Mouse (Mus musculus) spleen, adult 2 months (tissue): ENCODE data around the gene Pgap2. TPM values are rescaled to one million over a fixed set of nuclear protein-coding genes. Genes with fewer than 3 reads are reported as not detected.

ENCODE experiments used
- DNase-seq, 2 experiments: peaks; one replicate each; pipeline versions ENCODE4 v3.0.0 to v3.0.0-alpha.2; 2012 to 2021; ENCODE audit warnings: low spot score in 2 of 2, low read depth in 1 of 2
- H3K27ac ChIP-seq: fragments of 200-500 bp; 2 replicates; pipeline ENCODE4 v1.5.1; 2012; ENCODE audit warnings: low read length, inconsistent platforms; ENCODE audit not compliant: insufficient read depth
- H3K27me3 ChIP-seq: fragments of 200-500 bp; 2 replicates; pipeline ENCODE4 v1.6.1; 2012; ENCODE audit warnings: mild to moderate bottlenecking, moderate library complexity, low read length, inconsistent platforms; ENCODE audit not compliant: control insufficient read depth, insufficient read depth
- H3K36me3 ChIP-seq: fragments of 200-500 bp; 2 replicates; pipeline ENCODE4 v1.6.1; 2012; ENCODE audit warnings: mild to moderate bottlenecking, low read length, inconsistent platforms; ENCODE audit not compliant: control insufficient read depth, insufficient read depth
- H3K4me1 ChIP-seq: fragments of 200-500 bp; 2 replicates; pipeline ENCODE4 v1.6.1; 2011; ENCODE audit warnings: inconsistent platforms; ENCODE audit not compliant: control insufficient read depth, insufficient read depth, insufficient read length
- H3K4me3 ChIP-seq: fragments of 200-500 bp; 2 replicates; pipeline ENCODE4 v1.5.1; 2011; ENCODE audit warnings: mild to moderate bottlenecking, inconsistent platforms; ENCODE audit not compliant: insufficient read depth, insufficient read length; ENCODE audit errors: extremely low read depth
- CTCF ChIP-seq: fragments of 200-500 bp; IDR thresholded peaks from 2 replicates; pipeline ENCODE4 v1.5.1; 2011; ENCODE audit warnings: mild to moderate bottlenecking, inconsistent platforms; ENCODE audit not compliant: insufficient read depth, insufficient read length, insufficient replicate concordance; ENCODE audit errors: extremely low read depth
- POLR2A ChIP-seq: fragments of 200-500 bp; IDR thresholded peaks from 2 replicates; pipeline ENCODE4 v1.6.1; 2011; ENCODE audit warnings: low read depth, low read length, inconsistent platforms
- WGBS: fragments of 180-500 bp; shearing (Covaris S2); methylation state at CpG from one replicate; pipeline ENCODE4 v1.1.7; 2018; 5-methylcytosine and 5-hydroxymethylcytosine counted together
- polyA plus RNA-seq: library from polyadenylated mRNA; depleted of rRNA; stranded (reverse); fragments of >200 nt; gene quantifications from 2 replicates; pipeline ENCODE4 v1.2.3, GENCODE M21; 2012

Gene Pgap2
- polyA plus RNA-seq, 1 experiment = 57.8 TPM

DNA sequence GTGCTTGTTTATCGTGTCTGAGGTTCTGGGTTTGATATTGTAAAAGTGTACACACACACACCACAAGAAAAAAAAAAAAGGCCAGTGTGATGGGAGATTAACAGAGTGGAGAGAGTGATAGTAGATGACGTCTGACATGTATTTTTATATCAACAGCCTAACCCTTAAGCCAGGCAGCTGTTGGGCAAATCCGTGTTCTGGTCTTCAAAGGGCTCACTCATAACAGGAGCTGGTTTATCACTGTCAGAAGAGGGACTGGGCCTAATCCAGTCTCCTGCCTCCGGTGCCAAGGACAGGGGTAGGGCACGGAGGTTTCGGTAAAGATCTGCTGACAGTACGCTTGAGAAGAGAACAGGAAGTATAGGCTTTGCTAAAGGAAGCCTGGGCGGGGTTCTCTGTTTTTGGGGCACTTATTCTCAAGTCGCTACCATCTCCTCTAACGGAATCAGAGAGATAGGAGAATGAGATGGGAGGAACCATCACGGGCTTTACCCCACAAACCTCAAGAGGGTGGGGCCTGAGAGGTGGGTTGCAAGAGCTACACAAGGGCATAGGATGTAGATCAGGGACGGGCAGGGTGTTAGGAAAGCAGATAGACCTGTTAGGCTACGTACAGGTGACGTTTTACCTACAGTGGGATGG is 56.5 kb downstream of the Pgap2 start:
- DNase-seq = peak; percentile 76 to 91
- Histone ChIP-seq H3K36me3 (no peaks in the 10 kb centered on the region), H3K4me3 (peak overlapping the region; percentile 95), H3K27me3 (no peaks in the 10 kb centered on the region), H3K4me1 (peaks cover 7% of the 10 kb centered on the region), H3K27ac (peak overlapping the region; percentile 98)
- WGBS = 5% methylated on average over 14 of the region's 14 CpGs
- TF ChIP-seq CTCF (no peak), POLR2A (peak; percentile 36)

DNA sequence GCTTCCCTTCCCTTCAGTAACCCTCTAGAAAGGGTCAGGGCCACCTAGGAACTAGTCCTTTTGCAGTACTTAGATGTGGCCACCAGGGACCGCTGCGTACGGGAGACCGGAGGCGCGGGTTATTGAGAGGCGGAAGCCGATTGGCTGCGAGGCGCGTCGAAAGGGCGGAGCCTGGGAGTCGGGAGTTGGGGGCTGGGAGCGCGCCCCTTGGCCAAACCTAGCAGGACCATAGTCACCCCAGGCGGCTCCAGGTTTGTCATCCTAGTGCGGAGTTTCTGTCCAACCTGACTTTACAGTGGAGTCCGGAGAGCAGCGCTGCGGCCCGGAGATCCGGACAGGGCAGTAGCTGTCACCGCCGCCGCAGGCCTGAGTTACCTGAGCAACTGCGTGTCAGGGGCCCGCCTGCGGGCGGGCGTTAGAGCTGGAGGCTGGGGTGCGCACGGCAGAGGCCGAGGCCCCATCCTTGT is 57.1 kb downstream of the Pgap2 start:
- no peak; the same call in 1 of the 2 replicates for TF ChIP-seq POLR2A
- peak; percentile 68; the same call in 1 of the 2 replicates for TF ChIP-seq CTCF
- Histone ChIP-seq H3K27ac (peak overlapping the region; percentile 98), H3K36me3 (no peaks in the 10 kb centered on the region), H3K4me3 (peak overlapping the region; percentile 95), H3K27me3 (no peaks in the 10 kb centered on the region), H3K4me1 (peaks cover 7% of the 10 kb centered on the region)
- WGBS = under 1% methylated on average over 34 of the region's 34 CpGs
- DNase-seq = peak; percentile 90 to 96

DNA sequence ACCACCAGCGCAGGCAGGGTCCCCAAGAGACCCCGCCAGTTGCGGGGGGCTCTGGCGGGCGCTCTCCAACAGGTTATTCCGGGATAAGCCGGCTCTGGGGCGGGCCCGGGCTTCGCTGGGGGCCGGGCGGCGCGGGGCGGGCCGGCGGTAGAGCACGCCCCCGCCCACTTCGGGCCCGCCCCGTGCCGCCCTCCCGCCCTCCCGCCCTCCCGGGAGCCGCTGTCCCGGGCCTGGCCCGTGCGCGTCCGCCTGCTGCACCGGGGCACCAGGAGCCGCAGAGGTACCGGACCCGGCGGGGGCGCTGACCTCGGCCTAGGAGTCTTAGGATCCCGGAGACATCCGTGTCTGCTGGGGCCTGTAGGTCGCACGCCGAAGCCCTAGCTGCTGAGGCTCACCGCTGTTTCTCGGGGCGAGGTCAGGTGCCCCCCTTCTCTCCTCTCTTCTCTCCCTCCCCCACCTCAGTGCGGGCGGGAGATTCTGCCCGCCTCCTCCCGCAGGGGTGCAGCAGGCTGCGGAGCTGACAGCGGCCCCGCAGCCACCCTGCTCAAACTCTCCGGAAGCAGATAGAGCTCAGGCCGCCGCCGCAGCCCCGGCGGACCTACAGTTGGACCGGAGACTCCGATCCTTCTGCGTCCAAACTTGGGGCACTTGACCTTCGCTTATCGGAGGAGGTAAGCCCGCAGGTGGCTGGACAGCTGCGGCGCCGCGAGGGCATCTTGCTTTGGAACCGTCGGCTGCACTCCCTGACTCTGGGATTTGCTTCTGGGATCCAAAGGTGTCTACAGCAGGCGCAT is 57.8 kb downstream of the Pgap2 start, which contains the start of gene Stim1:
Gene Stim1, plus strand, starts transcription at position 206 of the 794 bp plus-strand sequence.
- no peaks in the 10 kb centered on the region for H3K27me3 ChIP-seq
- peaks cover 7% of the 10 kb centered on the region for H3K4me1 ChIP-seq
- H3K36me3 ChIP-seq = no peaks in the 10 kb centered on the region
- peak; percentile 56 to 58 for DNase-seq
- H3K4me3 ChIP-seq = peak within 1 kb of the TSS; percentile 96
- peak within 1 kb of the TSS; percentile 98 for H3K27ac ChIP-seq
- TF ChIP-seq POLR2A (peak; percentile 10; the same call in 1 of the 2 replicates), CTCF (no peak)
- under 1% methylated on average over 57 of the region's 73 CpGs for WGBS

DNA sequence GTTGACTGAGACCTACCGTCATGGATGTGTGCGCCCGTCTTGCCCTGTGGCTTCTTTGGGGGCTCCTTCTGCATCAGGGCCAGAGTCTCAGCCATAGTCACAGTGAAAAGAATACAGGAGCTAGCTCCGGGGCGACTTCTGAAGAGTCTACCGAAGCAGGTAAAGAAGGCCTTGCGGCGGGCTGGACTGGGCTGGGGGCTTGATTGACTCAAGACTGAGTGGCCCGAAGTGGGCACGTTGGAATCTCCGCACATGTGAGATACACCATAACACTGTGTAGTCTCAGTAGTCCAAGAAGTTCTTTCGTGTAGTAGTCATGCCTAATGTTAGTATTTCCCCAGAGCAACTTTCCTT is 58.4 kb downstream of the Pgap2 start:
- no peaks in the 10 kb centered on the region for H3K36me3 ChIP-seq
- peaks cover 7% of the 10 kb centered on the region for H3K4me1 ChIP-seq
- H3K4me3 ChIP-seq = peak overlapping the region; percentile 96
- WGBS = 3% methylated on average over 12 of the region's 12 CpGs
- peak overlapping the region; percentile 84 for H3K27ac ChIP-seq
- DNase-seq = no peak
- TF ChIP-seq CTCF (no peak), POLR2A (no peak)
- no peaks in the 10 kb centered on the region for H3K27me3 ChIP-seq

DNA sequence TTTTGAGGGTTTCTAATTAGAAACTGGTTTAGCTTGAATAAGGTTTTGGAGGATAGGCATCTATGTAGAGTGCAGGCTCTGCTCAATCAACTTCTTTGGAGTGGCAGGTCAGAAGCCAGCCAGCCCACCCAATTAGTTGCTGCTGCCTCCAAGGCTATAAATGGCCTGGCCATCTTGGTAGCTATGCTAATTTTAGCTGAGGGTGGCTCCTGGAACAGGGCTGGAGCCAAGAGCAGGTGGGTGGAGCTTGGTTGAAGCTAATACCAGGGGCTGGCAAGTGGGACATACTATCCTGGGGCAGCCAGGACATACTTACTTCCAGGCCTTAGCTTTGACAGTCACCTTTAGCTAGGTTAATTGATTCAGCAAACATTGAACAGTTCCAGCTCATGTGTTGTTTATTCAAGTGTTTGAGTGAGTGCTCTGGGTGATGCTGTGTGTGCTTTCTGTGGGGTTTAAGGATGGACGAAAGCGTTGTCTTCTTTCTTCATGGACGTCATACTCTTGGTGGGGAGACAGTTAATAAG is 62.5 kb downstream of the Pgap2 start:
- 95% methylated on average over 3 of the region's 3 CpGs for WGBS
- no peak for DNase-seq
- H3K27ac ChIP-seq = no peak overlapping the region
- no peak overlapping the region for H3K4me3 ChIP-seq
- H3K4me1 ChIP-seq = peaks cover 3% of the 10 kb centered on the region
- no peaks in the 10 kb centered on the region for H3K27me3 ChIP-seq
- TF ChIP-seq POLR2A (no peak), CTCF (no peak)
- no peaks in the 10 kb centered on the region for H3K36me3 ChIP-seq

DNA sequence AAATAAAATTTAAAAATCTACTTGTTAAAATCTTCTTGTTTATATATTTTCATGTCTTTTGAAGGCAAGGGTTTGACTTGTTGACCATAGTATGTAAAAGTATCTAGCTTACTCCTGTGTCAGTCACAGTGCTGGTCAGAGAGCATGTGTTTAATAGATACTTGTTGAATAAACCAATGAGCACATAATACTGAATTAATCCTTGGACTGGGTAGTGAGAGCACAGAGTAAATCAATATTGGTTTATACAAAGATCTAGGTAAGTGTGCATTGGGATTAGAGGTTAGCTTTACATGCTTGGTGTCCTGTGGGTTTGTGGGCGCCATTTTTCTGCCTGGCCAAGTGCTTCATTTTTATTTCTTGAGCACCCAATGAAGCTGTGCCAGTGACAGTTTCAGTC is 71.4 kb downstream of the Pgap2 start:
- H3K4me1 ChIP-seq = no peaks in the 10 kb centered on the region; the same call in 1 of the 2 replicates
- H3K27ac ChIP-seq = no peak overlapping the region
- 89% methylated on average over 1 of the region's 1 CpGs for WGBS
- H3K27me3 ChIP-seq = no peaks in the 10 kb centered on the region
- no peak for TF ChIP-seq POLR2A
- TF ChIP-seq CTCF = no peak
- H3K36me3 ChIP-seq = 0 out of 2 replicates have a peak, but pooled peaks cover 1% of the 10 kb centered on the region
- no peak for DNase-seq
- H3K4me3 ChIP-seq = no peak overlapping the region
